Mouse (Mus musculus) ES-Bruce4 (cell line): ENCODE data around the gene Slc25a10. TPM values are rescaled to one million over a fixed set of nuclear protein-coding genes. Genes with fewer than 3 reads are reported as not detected.

Experiments used
- H3K27ac ChIP-seq: 2 replicates; pipeline ENCODE4 v1.5.1; 2012; ENCODE audit warnings: low read length, inconsistent platforms; ENCODE audit not compliant: insufficient read depth
- H3K27me3 ChIP-seq: 2 replicates; pipeline ENCODE4 v1.6.1; 2012; ENCODE audit warnings: mild to moderate bottlenecking, low read length, inconsistent platforms; ENCODE audit not compliant: control insufficient read depth, poor library complexity, insufficient read depth, severe bottlenecking
- H3K36me3 ChIP-seq: 2 replicates; pipeline ENCODE4 v1.6.1; 2012; ENCODE audit warnings: inconsistent platforms, mild to moderate bottlenecking, low read length, moderate library complexity; ENCODE audit not compliant: control insufficient read depth, poor library complexity, insufficient read depth, severe bottlenecking
- H3K4me1 ChIP-seq: one replicate; pipeline ENCODE4 v1.8.1; 2011; ENCODE audit warnings: low read length; ENCODE audit not compliant: control insufficient read depth, insufficient read depth
- H3K4me3 ChIP-seq: 2 replicates; pipeline ENCODE4 v1.5.1; 2011; ENCODE audit warnings: low read depth, mild to moderate bottlenecking, low read length
- H3K9ac ChIP-seq: 2 replicates; pipeline ENCODE4 v1.6.1; 2012; ENCODE audit warnings: low read depth, mild to moderate bottlenecking, inconsistent platforms; ENCODE audit not compliant: poor library complexity, severe bottlenecking
- H3K9me3 ChIP-seq: replicated peaks from 2 replicates; pipeline ENCODE4 v1.6.1; 2012; ENCODE audit warnings: mild to moderate bottlenecking, low read length, inconsistent platforms; ENCODE audit not compliant: control insufficient read depth, poor library complexity, insufficient read depth, severe bottlenecking
- CTCF ChIP-seq: IDR thresholded peaks from one replicate; pipeline ENCODE4 v1.8.1; 2011; ENCODE audit warnings: low read depth, low read length
- EP300 ChIP-seq: IDR thresholded peaks from 2 replicates; pipeline ENCODE4 v1.6.1; 2011; ENCODE audit warnings: low read depth, low read length; ENCODE audit not compliant: insufficient read depth
- POLR2A ChIP-seq: IDR thresholded peaks from one replicate; pipeline ENCODE4 v1.8.1; 2011; ENCODE audit warnings: low read length; ENCODE audit not compliant: insufficient read depth
- polyA plus RNA-seq: library from polyadenylated mRNA; stranded (reverse); fragments of >200 nt; gene quantifications from 2 replicates; pipeline ENCODE4 v1.2.4, GENCODE M21; 2011; ENCODE audit warnings: low read depth; ENCODE audit not compliant: missing spikeins, insufficient read depth, insufficient read length

Gene Slc25a10
- polyA plus RNA-seq, 1 experiment, result 8.3 TPM

GRCm38 (mm10) chr11:120498226-120498625 lies 6.6 kb downstream of the Slc25a10 start:
- Histone ChIP-seq H3K9ac (no peak overlapping the region), H3K4me3 (no peak overlapping the region)

GRCm38 (mm10) chr11:120498891-120499290 lies 7.3 kb downstream of the Slc25a10 start:
- Histone ChIP-seq H3K27ac (no peak overlapping the region), H3K4me1 (no peaks in the 10 kb centered on the region), H3K27me3 (no peaks in the 10 kb centered on the region), H3K9me3 (no peaks in the 10 kb centered on the region), H3K4me3 (no peak overlapping the region), H3K9ac (no peak overlapping the region), H3K36me3 (peaks cover 10% of the 10 kb centered on the region; the same call in 1 of the 2 replicates)
- TF ChIP-seq POLR2A, result no peak

More at GRCm38 (mm10) chr11:120498226-120498625, 6.6 kb downstream of the Slc25a10 start:
- Histone ChIP-seq H3K36me3 (peaks cover 10% of the 10 kb centered on the region; the same call in 1 of the 2 replicates), H3K27ac (no peak overlapping the region), H3K27me3 (no peaks in the 10 kb centered on the region), H3K9me3 (no peaks in the 10 kb centered on the region), H3K4me1 (no peaks in the 10 kb centered on the region)
- TF ChIP-seq CTCF, result no peak
- no peak for TF ChIP-seq POLR2A
- TF ChIP-seq EP300, result no peak

DNA sequence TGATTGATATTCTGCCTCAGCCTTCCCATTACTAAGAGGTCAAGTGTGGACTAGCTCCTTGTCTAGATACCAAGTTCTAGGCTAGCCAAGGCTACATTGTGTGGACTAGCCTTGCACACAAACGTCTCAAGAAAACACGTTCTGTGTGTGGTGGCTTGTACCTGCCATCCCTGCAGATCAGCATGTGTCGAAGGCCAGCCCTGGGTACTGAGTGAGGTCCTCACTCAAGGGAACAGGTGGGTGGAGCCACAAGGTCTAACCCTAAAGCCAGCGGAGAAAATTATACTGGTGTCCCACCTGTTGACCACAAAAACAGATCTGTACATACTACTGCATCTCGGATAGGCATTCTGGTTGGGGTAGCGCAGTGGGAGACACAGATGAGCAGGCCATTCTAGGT lies 8.3 kb downstream of the Slc25a10 start:
- H3K27me3 ChIP-seq, result no peaks in the 10 kb centered on the region
- H3K4me3 ChIP-seq, result no peak overlapping the region
- H3K36me3 ChIP-seq, result peaks cover 10% of the 10 kb centered on the region; the same call in 1 of the 2 replicates
- H3K27ac ChIP-seq, result no peak overlapping the region
- TF ChIP-seq EP300, result no peak
- no peak for TF ChIP-seq POLR2A
- TF ChIP-seq CTCF, result no peak
- no peaks in the 10 kb centered on the region for H3K9me3 ChIP-seq
- H3K9ac ChIP-seq, result no peak overlapping the region
- H3K4me1 ChIP-seq, result no peaks in the 10 kb centered on the region

- no peak for TF ChIP-seq EP300
- no peak for TF ChIP-seq CTCF
- no peak for TF ChIP-seq POLR2A
- Histone ChIP-seq H3K36me3 (0 out of 2 replicates have a peak, but pooled peaks cover 7% of the 10 kb centered on the region), H3K27ac (no peak overlapping the region), H3K27me3 (no peaks in the 10 kb centered on the region), H3K4me1 (no peaks in the 10 kb centered on the region), H3K9me3 (no peaks in the 10 kb centered on the region), H3K4me3 (no peak overlapping the region), H3K9ac (no peak overlapping the region)
These were observed 8.7 kb downstream of the Slc25a10 start for GRCm38 (mm10) chr11:120500357-120500756.

- H3K4me3 ChIP-seq, result no peak overlapping the region
- 0 out of 2 replicates have a peak, but pooled peaks cover 3% of the 10 kb centered on the region for H3K36me3 ChIP-seq
- no peak for TF ChIP-seq EP300
- H3K9ac ChIP-seq, result no peak overlapping the region
- H3K27ac ChIP-seq, result no peak overlapping the region
- no peaks in the 10 kb centered on the region for H3K4me1 ChIP-seq
- no peaks in the 10 kb centered on the region for H3K9me3 ChIP-seq
- no peaks in the 10 kb centered on the region for H3K27me3 ChIP-seq
These were observed 9.4 kb downstream of the Slc25a10 start for GRCm38 (mm10) chr11:120501018-120501417.

DNA sequence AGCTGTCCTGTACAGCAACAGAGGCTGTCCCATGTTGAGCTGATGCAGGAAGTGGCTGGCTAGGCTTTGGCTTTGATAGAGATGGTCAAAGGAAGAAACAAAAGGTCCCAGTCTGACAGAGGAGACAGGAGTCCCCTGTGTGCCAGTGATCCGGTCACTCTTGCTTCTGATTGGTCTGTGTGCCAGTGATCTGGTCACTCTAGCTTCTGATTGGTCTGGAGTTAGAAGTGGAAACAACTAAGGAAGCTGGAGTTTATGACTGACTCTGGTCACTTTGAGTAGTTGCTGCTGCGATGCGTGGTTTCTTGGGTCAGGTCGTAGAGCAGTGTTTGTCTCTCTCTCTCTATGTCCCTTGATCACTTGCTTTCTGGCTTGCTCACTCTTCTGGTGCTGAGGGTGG lies 10.1 kb downstream of the Slc25a10 start:
- Histone ChIP-seq H3K9ac (no peak overlapping the region), H3K36me3 (0 out of 2 replicates have a peak, but pooled peaks cover 3% of the 10 kb centered on the region), H3K27ac (no peak overlapping the region), H3K9me3 (no peaks in the 10 kb centered on the region), H3K4me1 (no peaks in the 10 kb centered on the region), H3K4me3 (no peak overlapping the region), H3K27me3 (no peaks in the 10 kb centered on the region)
- TF ChIP-seq POLR2A (no peak), CTCF (no peak), EP300 (no peak)
